Mouse (Mus musculus): Measurements from ENCODE around the gene Ccdc116. TPM values are rescaled to one million over a fixed set of nuclear protein-coding genes. Genes with fewer than 3 reads are reported as not detected.
A peak's percentile ranks its signal among the peaks of the same experiment; 100 is the strongest.
"Not testable (repeated sequence)": the region's sequence is repeated elsewhere in the genome, so short reads cannot be mapped to it uniquely, and the experiment has no call there.

Ccdc116 gene
- 0.39 and 0.57 TPM in 2 replicates for polyA plus RNA-seq (2016; fragmentation: Nextera tagmentation; extraction: Ambion mirVana)

GRCm38 (mm10) chr16:17146772-17147235, at the start of gene Ccdc116:
Ccdc116 (minus strand) TSS chr16:17147229.
- Histone ChIP-seq H3K4me1 (peaks cover 27% of the 10 kb centered on the region), H3K4me3 (peak within 1 kb of the TSS; percentile 69), H3K36me3 (peaks cover 8% of the 10 kb centered on the region), H3K27me3 (ENCODE audit: low read depth, poor library complexity, severe bottlenecking) (peaks cover 24% of the 10 kb centered on the region), H3K27ac (replicated peaks) (peak within 1 kb of the TSS; percentile 72), H3K9me3 (replicated peaks) (no peaks in the 10 kb centered on the region)
- peak; percentile 86 for DNase-seq (ENCODE audit: low spot score)
- under 1% methylated on average over 34 of the region's 34 CpGs for WGBS

GRCm38 (mm10) chr16:17193823-17194222, 46.8 kb upstream of the Ccdc116 start:
- DNase-seq (ENCODE audit: low spot score) = no peak
- WGBS = 97% methylated on average over 4 of the region's 4 CpGs
- Histone ChIP-seq H3K27ac (replicated peaks) (no peak overlapping the region), H3K4me3 (no peak overlapping the region), H3K9me3 (replicated peaks) (no peaks in the 10 kb centered on the region), H3K4me1 (no peaks in the 10 kb centered on the region), H3K27me3 (ENCODE audit: low read depth, poor library complexity, severe bottlenecking) (no peaks in the 10 kb centered on the region), H3K36me3 (peaks cover 76% of the 10 kb centered on the region)

GRCm38 (mm10) chr16:17185475-17185874, 38.4 kb upstream of the Ccdc116 start:
- no peaks in the 10 kb centered on the region for H3K27me3 ChIP-seq (ENCODE audit: low read depth, poor library complexity, severe bottlenecking)
- DNase-seq (ENCODE audit: low spot score) = no peak
- H3K9me3 ChIP-seq (replicated peaks) = no peaks in the 10 kb centered on the region
- H3K4me3 ChIP-seq = no peak overlapping the region
- peaks cover 51% of the 10 kb centered on the region for H3K36me3 ChIP-seq
- peaks cover 16% of the 10 kb centered on the region for H3K4me1 ChIP-seq
- H3K27ac ChIP-seq (replicated peaks) = no peak overlapping the region

GRCm38 (mm10) chr16:17183003-17183402, 36.0 kb upstream of the Ccdc116 start:
- Histone ChIP-seq H3K27ac (replicated peaks) (no peak overlapping the region), H3K4me3 (no peak overlapping the region), H3K4me1 (peaks cover 16% of the 10 kb centered on the region), H3K36me3 (peaks cover 46% of the 10 kb centered on the region), H3K9me3 (replicated peaks) (no peaks in the 10 kb centered on the region), H3K27me3 (ENCODE audit: low read depth, poor library complexity, severe bottlenecking) (no peaks in the 10 kb centered on the region)
- DNase-seq (ENCODE audit: low spot score) = no peak
- 90% methylated on average over 3 of the region's 3 CpGs for WGBS

- DNase-seq (ENCODE audit: low spot score) = no peak
- peaks cover 16% of the 10 kb centered on the region for H3K4me1 ChIP-seq
- H3K27ac ChIP-seq (replicated peaks) = no peak overlapping the region
Measured at GRCm38 (mm10) chr16:17182136-17182535, 35.1 kb upstream of the Ccdc116 start.

GRCm38 (mm10) chr16:17181382-17181781, 34.4 kb upstream of the Ccdc116 start:
- H3K4me1 ChIP-seq = peaks cover 16% of the 10 kb centered on the region
- no peaks in the 10 kb centered on the region for H3K9me3 ChIP-seq (replicated peaks)
- 86% methylated on average over 4 of the region's 4 CpGs for WGBS
- no peak overlapping the region for H3K4me3 ChIP-seq
- peaks cover 43% of the 10 kb centered on the region for H3K36me3 ChIP-seq
- H3K27ac ChIP-seq (replicated peaks) = no peak overlapping the region
- DNase-seq (ENCODE audit: low spot score) = no peak
- H3K27me3 ChIP-seq (ENCODE audit: low read depth, poor library complexity, severe bottlenecking) = no peaks in the 10 kb centered on the region

More at GRCm38 (mm10) chr16:17182136-17182535, 35.1 kb upstream of the Ccdc116 start:
- H3K36me3 ChIP-seq = peaks cover 45% of the 10 kb centered on the region
- WGBS = 91% methylated on average over 2 of the region's 2 CpGs
- H3K9me3 ChIP-seq (replicated peaks) = no peaks in the 10 kb centered on the region
- H3K4me3 ChIP-seq = no peak overlapping the region
- H3K27me3 ChIP-seq (ENCODE audit: low read depth, poor library complexity, severe bottlenecking) = no peaks in the 10 kb centered on the region

- H3K4me3 ChIP-seq = no peak overlapping the region
- no peak for DNase-seq (ENCODE audit: low spot score)
- H3K9me3 ChIP-seq (replicated peaks) = no peaks in the 10 kb centered on the region
- H3K4me1 ChIP-seq = peaks cover 16% of the 10 kb centered on the region
- H3K36me3 ChIP-seq = peaks cover 44% of the 10 kb centered on the region
- no peaks in the 10 kb centered on the region for H3K27me3 ChIP-seq (ENCODE audit: low read depth, poor library complexity, severe bottlenecking)
- 96% methylated on average over 3 of the region's 3 CpGs for WGBS
- no peak overlapping the region for H3K27ac ChIP-seq (replicated peaks)
Measured at GRCm38 (mm10) chr16:17179706-17180105, 32.7 kb upstream of the Ccdc116 start.

GRCm38 (mm10) chr16:17177623-17178170, 30.7 kb upstream of the Ccdc116 start:
- DNase-seq (ENCODE audit: low spot score) = no peak
- H3K27ac ChIP-seq (replicated peaks) = no peak overlapping the region
- H3K9me3 ChIP-seq (replicated peaks) = no peaks in the 10 kb centered on the region
- peaks cover 13% of the 10 kb centered on the region for H3K4me1 ChIP-seq
- H3K27me3 ChIP-seq (ENCODE audit: low read depth, poor library complexity, severe bottlenecking) = no peaks in the 10 kb centered on the region
- 95% methylated on average over 1 of the region's 1 CpGs for WGBS
- H3K4me3 ChIP-seq = no peak overlapping the region
- H3K36me3 ChIP-seq = peaks cover 58% of the 10 kb centered on the region

GRCm38 (mm10) chr16:17175765-17176164, 28.7 kb upstream of the Ccdc116 start:
- H3K27ac ChIP-seq (replicated peaks) = no peak overlapping the region
- H3K36me3 ChIP-seq = peaks cover 77% of the 10 kb centered on the region
- DNase-seq (ENCODE audit: low spot score) = no peak
- no peaks in the 10 kb centered on the region for H3K4me1 ChIP-seq
- H3K4me3 ChIP-seq = no peak overlapping the region
- H3K27me3 ChIP-seq (ENCODE audit: low read depth, poor library complexity, severe bottlenecking) = no peaks in the 10 kb centered on the region
- 85% methylated on average over 2 of the region's 2 CpGs for WGBS
- H3K9me3 ChIP-seq (replicated peaks) = no peaks in the 10 kb centered on the region

GRCm38 (mm10) chr16:17168049-17168448, 21.0 kb upstream of the Ccdc116 start:
- no peak overlapping the region for H3K4me3 ChIP-seq

GRCm38 (mm10) chr16:17167179-17167578, 20.1 kb upstream of the Ccdc116 start:
- peaks cover 92% of the 10 kb centered on the region for H3K36me3 ChIP-seq
- H3K4me3 ChIP-seq = no peak overlapping the region
- DNase-seq (ENCODE audit: low spot score) = no peak
- H3K4me1 ChIP-seq = no peaks in the 10 kb centered on the region
- H3K27ac ChIP-seq (replicated peaks) = no peak overlapping the region
- no peaks in the 10 kb centered on the region for H3K27me3 ChIP-seq (ENCODE audit: low read depth, poor library complexity, severe bottlenecking)
- H3K9me3 ChIP-seq (replicated peaks) = no peaks in the 10 kb centered on the region

More at GRCm38 (mm10) chr16:17168049-17168448, 21.0 kb upstream of the Ccdc116 start:
- Histone ChIP-seq H3K36me3 (peaks cover 93% of the 10 kb centered on the region), H3K27me3 (ENCODE audit: low read depth, poor library complexity, severe bottlenecking) (no peaks in the 10 kb centered on the region), H3K27ac (replicated peaks) (no peak overlapping the region), H3K4me1 (no peaks in the 10 kb centered on the region), H3K9me3 (replicated peaks) (no peaks in the 10 kb centered on the region)
- 87% methylated on average over 5 of the region's 5 CpGs for WGBS
- no peak for DNase-seq (ENCODE audit: low spot score)

GRCm38 (mm10) chr16:17165478-17165877, 18.4 kb upstream of the Ccdc116 start:
- 89% methylated on average over 1 of the region's 1 CpGs for WGBS

GRCm38 (mm10) chr16:17154346-17154745, 7.3 kb upstream of the Ccdc116 start:
- Histone ChIP-seq H3K27ac (replicated peaks) (no peak overlapping the region), H3K4me3 (no peak overlapping the region), H3K9me3 (replicated peaks) (no peaks in the 10 kb centered on the region), H3K27me3 (ENCODE audit: low read depth, poor library complexity, severe bottlenecking) (no peaks in the 10 kb centered on the region), H3K36me3 (peaks cover 81% of the 10 kb centered on the region), H3K4me1 (no peaks in the 10 kb centered on the region)
- 97% methylated on average over 2 of the region's 2 CpGs for WGBS
- no peak for DNase-seq (ENCODE audit: low spot score)

More at GRCm38 (mm10) chr16:17165478-17165877, 18.4 kb upstream of the Ccdc116 start:
- H3K36me3 ChIP-seq = peaks cover 88% of the 10 kb centered on the region
- not testable (repeated sequence) for H3K27me3 ChIP-seq (ENCODE audit: low read depth, poor library complexity, severe bottlenecking); H3K4me3 ChIP-seq; H3K4me1 ChIP-seq; DNase-seq (ENCODE audit: low spot score); H3K27ac ChIP-seq (replicated peaks); H3K9me3 ChIP-seq (replicated peaks)
